Mouse (Mus musculus) liver, adult (tissue): ENCODE data around the gene Rab8a.

ENCODE experiments used
- GATA4 ChIP-seq: IDR thresholded peaks from 2 replicates; pipeline ENCODE4 v1.6.1; 2014; ENCODE audit warnings: mild to moderate bottlenecking, low read length; ENCODE audit not compliant: insufficient replicate concordance

Rab8a gene

DNA sequence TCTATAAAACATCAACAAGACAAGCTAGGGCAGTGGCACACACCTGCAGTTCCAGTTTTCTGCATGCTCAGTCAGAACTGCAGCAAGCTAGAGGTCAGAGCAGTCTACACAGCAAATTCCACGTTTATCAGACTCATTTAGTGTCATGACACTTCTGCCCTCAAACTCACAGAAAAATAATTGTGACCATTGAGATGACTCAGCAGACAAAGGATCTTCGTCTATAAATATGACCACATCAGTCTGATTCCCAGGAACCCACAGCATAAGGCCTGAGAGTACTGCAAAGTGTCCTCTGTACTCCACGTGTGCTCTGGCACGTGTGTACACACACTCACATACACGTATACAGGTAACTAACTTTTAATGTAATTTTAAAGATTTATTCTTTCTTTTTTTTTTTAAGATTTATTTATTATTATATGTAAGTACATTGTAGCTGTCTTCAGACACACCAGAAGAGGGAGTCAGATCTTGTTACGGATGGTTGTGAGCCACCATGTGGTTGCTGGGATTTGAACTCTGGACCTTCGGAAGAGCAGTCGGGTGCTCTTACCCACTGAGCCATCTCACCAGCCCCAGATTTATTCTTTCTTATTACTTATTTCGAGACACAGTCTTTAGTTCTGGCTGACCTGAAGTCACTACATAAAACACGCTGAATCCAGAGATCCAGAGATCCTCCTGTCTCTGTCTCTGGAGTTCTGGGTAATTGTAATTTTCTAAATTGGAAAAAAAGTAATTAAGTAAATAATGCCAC lies 58.0 kb downstream of the Rab8a start:
- TF ChIP-seq GATA4 = no peak

DNA sequence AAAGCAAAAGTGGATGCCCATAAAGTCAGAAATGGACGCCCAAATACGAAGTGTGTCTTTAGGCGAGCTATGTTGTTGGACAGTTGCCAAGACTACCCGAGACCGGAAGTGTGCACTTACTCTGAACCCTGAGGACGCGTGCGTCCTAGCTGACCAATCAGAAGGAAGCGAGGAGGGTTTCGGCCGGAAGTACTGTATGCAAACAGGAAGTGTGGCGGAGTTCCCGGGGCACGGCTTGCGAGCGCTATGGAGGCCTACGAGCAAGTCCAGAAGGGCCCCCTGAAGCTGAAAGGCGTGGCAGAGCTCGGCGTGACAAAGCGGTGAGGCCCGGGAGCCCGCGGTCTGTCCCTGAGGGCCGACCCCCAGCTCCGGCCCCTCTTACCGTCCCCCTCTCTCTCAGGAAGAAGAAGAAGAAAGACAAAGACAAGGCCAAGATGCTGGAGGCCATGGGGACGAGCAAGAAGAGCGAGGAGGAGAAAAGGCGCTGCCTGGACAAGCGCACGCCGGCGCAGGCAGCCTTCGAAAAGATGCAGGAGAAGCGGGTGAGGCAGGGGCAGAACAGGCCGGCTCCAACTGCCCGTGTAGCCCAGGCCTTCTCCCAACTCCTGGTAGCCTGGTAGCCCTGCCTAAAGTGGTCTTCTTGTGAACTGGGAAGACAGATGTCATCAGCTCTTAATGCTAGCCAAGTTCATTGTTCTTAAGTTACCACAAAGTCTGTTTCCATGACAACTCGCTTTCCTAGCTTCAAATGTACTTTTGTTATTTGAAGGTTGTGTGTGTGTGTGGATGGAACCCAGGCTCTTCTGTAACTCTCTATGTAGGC lies 58.8 kb downstream of the Rab8a start, which contains the start of gene Fam32a:
Fam32a (plus strand) TSS at position 190 of the 823 bp plus-strand sequence.
- no peak for TF ChIP-seq GATA4

DNA sequence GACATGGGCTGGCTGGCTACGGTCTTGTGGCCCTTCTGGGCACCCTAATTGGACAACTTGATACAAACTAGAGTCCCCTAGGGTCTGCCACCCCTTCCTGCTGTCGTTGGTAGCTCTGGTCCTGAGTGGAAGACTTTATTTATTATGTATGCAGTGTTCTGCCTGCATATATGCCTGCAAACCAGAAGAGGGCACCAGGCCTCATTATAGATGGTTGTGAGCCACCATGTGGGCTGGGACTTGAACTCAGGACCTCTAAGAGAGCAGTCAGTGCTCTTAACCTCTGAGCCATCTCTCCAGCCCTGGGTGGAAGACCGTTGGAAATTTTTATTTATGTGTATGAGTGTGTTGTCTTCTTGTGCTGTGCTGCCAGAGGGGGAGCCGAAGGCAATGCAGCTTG lies 59.8 kb downstream of the Rab8a start:
- no peak for TF ChIP-seq GATA4

DNA sequence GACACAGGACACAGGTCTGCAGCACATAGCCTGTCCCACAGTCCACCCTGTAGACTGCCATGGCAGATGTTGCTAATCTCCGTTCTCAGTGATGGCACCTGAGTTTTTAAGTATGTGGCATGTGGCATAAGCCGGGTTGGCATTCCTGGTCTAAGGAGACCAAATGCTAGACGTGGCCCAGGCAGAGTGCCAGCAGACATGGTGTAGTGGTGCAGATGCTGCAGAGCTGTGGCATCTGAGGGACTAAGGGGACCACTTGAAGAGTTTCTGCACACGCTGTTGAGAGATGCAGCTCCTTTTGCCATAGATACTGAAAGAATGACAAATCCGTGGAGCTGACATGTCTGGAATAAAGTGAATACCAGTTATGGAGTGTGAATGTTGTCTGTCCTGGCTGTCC lies 61.7 kb downstream of the Rab8a start:
- TF ChIP-seq GATA4 = no peak
